Mouse (Mus musculus) embryonic facial prominence, embryonic 14.5 days (tissue): ENCODE measurements at regions not wholly inside any gene's neighbourhood (a gene's known extent, or its start where the extent isn't known, plus 50 kb on each side); places are given as distances from the start of the nearest gene placed in this dataset.
A peak's percentile ranks its signal among the peaks of the same experiment; 100 is the strongest.

ENCODE experiments used
- ATAC-seq: fragments of 200-750 bp; cut with Nextera tagmentation; 2 replicates; pipeline ENCODE4 v1.8.0; 2017; ENCODE audit warnings: low read depth, moderate number of reproducible peaks, moderate TSS enrichment
- DNase-seq: peaks from one replicate; pipeline ENCODE4 v3.0.0-alpha.2; 2015; ENCODE audit warnings: low spot score
- H3K27ac ChIP-seq: fragments of 300-500 bp; sonication (generic); replicated peaks from 2 replicates; pipeline ENCODE4 v1.5.1; 2014; ENCODE audit warnings: low read depth, mild to moderate bottlenecking, low read length, moderate library complexity
- H3K27me3 ChIP-seq: fragments of 300-500 bp; sonication (generic); replicated peaks from 2 replicates; pipeline ENCODE4 v1.6.1; 2014; ENCODE audit warnings: low read length; ENCODE audit not compliant: control insufficient read depth, insufficient read depth
- H3K36me3 ChIP-seq: fragments of 300-500 bp; sonication (generic); 2 replicates; pipeline ENCODE4 v1.6.1; 2014; ENCODE audit warnings: low read length, mixed read lengths; ENCODE audit not compliant: control insufficient read depth, insufficient read depth
- H3K4me1 ChIP-seq: fragments of 300-500 bp; sonication (generic); 2 replicates; pipeline ENCODE4 v1.6.1; 2014; ENCODE audit warnings: antibody characterized with exemption, low read length; ENCODE audit not compliant: control insufficient read depth, insufficient read depth
- H3K4me2 ChIP-seq: fragments of 300-500 bp; sonication (generic); 2 replicates; pipeline ENCODE4 v1.6.1; 2014; ENCODE audit warnings: low read depth, mild to moderate bottlenecking, low read length, moderate library complexity, mixed read lengths
- H3K4me3 ChIP-seq: fragments of 300-500 bp; sonication (generic); 2 replicates; pipeline ENCODE4 v1.5.1; 2014; ENCODE audit warnings: low read depth, mild to moderate bottlenecking, low read length
- H3K9ac ChIP-seq: fragments of 300-500 bp; sonication (generic); 2 replicates; pipeline ENCODE4 v1.6.1; 2014; ENCODE audit warnings: low read depth, mild to moderate bottlenecking, low read length, moderate library complexity, mixed read lengths
- H3K9me3 ChIP-seq: fragments of 300-500 bp; sonication (generic); 2 replicates; pipeline ENCODE4 v1.6.1; 2016; ENCODE audit warnings: low read length; ENCODE audit not compliant: control insufficient read depth
- WGBS: fragments of 180-500 bp; shearing (Covaris S2); extraction: QIAGEN DNeasy Blood & Tissue Kit; methylation state at CpG from one replicate; pipeline ENCODE4 v1.1.7; 2014; 5-methylcytosine and 5-hydroxymethylcytosine counted together

DNA sequence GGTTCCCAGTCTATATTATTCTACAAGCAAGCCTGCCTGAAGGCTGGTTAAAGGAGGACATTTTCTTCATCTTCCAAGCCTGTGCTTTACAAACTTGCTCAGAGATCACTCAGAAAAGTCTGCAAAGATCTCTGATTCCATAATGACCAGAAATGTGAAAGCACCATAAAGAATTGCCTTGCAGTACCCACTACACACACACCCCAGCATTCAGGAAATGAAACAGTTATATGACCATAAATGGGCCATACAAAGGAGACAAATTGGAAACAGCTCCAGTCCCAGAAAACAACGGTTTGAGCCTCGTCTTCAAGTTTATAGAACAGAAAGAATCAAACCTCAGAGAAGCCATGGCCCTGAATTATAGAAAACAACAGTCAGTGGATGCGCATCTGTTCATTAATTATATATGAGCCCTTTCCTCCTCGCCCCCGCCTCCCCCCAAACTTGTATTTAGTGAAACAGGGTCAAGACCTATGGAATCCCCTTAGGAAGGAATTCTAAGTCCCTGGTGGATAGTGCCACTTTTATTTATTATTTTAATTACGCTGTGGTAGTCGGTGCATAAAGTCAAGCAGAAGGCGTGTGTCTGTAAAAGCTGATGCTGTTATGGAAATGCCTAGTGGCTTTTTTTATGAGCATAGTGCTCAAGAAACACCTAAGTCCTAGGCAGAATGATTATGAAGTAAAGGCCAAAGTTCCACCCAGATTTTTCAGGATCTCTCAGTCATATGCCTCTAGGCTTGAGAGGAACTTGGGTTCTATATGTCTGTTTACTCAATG lies 266.6 kb upstream of the Ldb2 start:
- 58% methylated on average over 8 of the region's 8 CpGs for WGBS
- ATAC-seq: no peak
- no peak for DNase-seq

DNA sequence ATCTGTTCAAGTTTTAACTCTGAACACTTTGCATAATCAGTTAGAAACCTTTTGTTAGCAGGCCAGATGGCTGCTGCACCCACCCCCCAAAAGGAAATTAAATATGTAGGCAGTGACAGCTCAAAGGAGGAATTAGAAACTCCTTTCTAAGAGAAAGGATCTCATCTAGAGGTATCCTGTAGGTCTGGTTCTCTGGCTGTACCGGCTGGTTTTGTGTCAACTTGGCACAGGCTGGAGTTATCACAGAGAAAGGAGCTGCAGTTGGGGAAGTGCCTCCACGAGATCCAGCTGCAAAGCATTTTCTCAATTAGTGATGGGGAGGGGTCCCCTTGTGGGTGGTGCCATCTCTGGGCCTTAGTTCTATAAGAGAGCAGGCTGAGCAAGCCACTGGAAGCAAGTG lies 263.1 kb upstream of the Ldb2 start:
- no peak overlapping the region for H3K4me3 ChIP-seq
- H3K36me3 ChIP-seq: no peaks in the 10 kb centered on the region
- no peaks in the 10 kb centered on the region for H3K4me1 ChIP-seq
- peak; percentile 61 for DNase-seq
- WGBS: 19% methylated on average over 2 of the region's 2 CpGs
- H3K27me3 ChIP-seq: no peaks in the 10 kb centered on the region
- H3K9ac ChIP-seq: no peak overlapping the region
- peak; percentile 44; the same call in 1 of the 2 replicates for ATAC-seq
- no peak overlapping the region for H3K27ac ChIP-seq
- no peaks in the 10 kb centered on the region for H3K9me3 ChIP-seq
- no peak overlapping the region for H3K4me2 ChIP-seq

More for the DNA sequence above, 266.6 kb upstream of the Ldb2 start:
- Histone ChIP-seq H3K9me3 (no peaks in the 10 kb centered on the region), H3K27ac (no peak overlapping the region), H3K4me1 (no peaks in the 10 kb centered on the region), H3K27me3 (no peaks in the 10 kb centered on the region), H3K4me3 (no peak overlapping the region), H3K9ac (no peak overlapping the region), H3K4me2 (no peak overlapping the region), H3K36me3 (no peaks in the 10 kb centered on the region)

DNA sequence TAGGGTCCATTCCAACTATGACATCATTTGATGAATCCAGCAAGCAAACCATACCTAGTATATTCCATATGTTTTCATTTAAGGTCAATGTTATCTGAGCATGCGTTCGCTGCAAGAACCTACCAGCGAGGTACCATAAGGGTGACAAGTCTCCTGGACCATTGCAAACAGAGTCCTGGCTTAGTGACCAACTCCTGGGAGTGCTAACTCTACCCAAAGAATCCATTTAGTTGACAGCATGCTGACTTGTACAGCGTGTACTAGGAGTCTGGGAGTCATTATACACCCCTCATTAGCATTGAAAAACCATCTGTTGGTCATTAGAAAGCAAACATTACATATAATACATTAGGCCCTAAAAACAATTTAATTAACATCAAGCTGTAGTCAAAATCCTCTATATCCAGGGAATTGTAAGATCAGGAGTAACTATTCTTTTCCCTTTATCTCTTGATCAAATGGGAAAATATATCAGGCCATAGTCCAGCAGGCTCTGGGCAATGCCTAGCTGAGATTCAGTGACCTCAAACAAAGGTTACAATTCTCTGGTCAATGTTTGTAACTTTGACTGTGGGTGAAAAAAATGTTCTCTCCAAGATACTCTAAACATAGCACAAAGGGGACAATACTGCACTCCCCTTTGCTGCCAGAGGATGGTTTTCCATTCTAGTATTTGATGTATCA lies 255.9 kb upstream of the Ldb2 start:
- DNase-seq: peak; percentile 53
- no peaks in the 10 kb centered on the region for H3K27me3 ChIP-seq
- 0 out of 2 replicates have a peak, but pooled peaks have one; percentile 53 for ATAC-seq
- H3K4me2 ChIP-seq: no peak overlapping the region
- no peak overlapping the region for H3K27ac ChIP-seq
- WGBS: 42% methylated on average over 4 of the region's 4 CpGs
- H3K9me3 ChIP-seq: no peaks in the 10 kb centered on the region
- no peaks in the 10 kb centered on the region for H3K4me1 ChIP-seq
- H3K4me3 ChIP-seq: no peak overlapping the region
- H3K9ac ChIP-seq: no peak overlapping the region
- H3K36me3 ChIP-seq: no peaks in the 10 kb centered on the region

DNA sequence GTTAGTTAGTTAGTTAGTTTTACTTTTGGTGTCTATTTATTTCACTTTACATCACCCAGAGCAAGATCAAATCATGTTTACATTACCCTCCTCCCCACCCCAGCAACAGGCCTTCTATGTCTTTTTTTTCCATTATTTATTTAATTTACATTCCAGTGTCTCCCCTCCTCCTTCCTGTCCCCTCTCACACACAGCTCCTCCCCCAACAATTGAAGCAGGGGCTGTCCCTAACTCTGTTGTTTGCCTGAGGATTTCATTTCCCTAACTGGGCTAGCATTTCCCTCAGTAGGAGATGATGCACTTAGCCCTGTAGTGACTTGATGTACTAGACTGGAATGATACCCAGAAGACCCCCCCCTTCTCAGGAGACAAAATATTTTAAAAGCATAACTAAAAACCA lies 249.9 kb upstream of the Ldb2 start:
- Histone ChIP-seq H3K27ac (no peak overlapping the region), H3K36me3 (no peaks in the 10 kb centered on the region), H3K9me3 (no peaks in the 10 kb centered on the region), H3K27me3 (no peaks in the 10 kb centered on the region), H3K9ac (no peak overlapping the region), H3K4me1 (no peaks in the 10 kb centered on the region), H3K4me3 (no peak overlapping the region), H3K4me2 (no peak overlapping the region)
- DNase-seq: no peak
- no peak for ATAC-seq

DNA sequence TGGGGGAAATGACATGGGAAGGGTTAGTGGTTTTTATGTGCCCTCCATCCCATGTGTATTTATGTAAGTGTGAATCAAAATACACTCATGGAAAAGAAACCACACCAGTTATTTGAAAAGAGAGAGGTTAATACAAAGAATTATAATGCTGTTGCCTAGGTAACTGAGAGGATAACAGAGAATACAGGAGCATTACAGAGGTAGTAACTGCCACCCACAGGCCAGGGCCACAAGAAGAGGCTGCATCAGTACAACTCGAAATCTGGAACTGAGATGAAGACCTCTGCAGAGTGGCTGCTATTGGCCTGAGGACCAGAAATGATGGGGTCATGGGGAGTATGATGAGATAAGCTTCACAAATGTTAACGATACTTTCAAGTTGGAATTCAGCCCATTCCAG lies 243.4 kb upstream of the Ldb2 start:
- H3K4me2 ChIP-seq: no peak overlapping the region
- 77% methylated on average over 2 of the region's 2 CpGs for whole genome bisulfite sequencing
- no peaks in the 10 kb centered on the region for H3K36me3 ChIP-seq
- H3K4me1 ChIP-seq: no peaks in the 10 kb centered on the region
- no peak for ATAC-seq
- DNase-seq: no peak
- H3K9ac ChIP-seq: no peak overlapping the region
- H3K4me3 ChIP-seq: no peak overlapping the region
- H3K9me3 ChIP-seq: no peaks in the 10 kb centered on the region
- H3K27ac ChIP-seq: no peak overlapping the region
- H3K27me3 ChIP-seq: no peaks in the 10 kb centered on the region

DNA sequence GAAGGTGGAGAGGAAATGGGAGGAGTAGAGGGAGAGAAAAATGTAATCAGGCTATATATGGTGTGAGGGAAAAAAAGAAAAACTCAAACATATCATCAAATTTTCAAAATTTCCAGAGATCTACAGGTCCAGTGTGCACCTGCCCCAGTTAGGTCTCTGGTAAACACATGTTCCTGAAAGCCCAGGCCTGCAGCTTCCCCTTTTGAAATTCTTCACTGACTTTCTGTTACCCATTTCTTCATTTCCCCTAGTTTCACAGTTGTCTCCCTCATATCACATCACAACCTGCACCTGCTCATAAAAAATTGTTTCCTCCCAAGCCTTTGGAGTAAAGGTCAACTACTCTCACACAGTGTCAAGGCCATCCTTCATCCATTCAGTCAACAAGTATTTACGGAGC lies 236.9 kb upstream of the Ldb2 start:
- no peaks in the 10 kb centered on the region for H3K9me3 ChIP-seq
- WGBS: 70% methylated on average over 1 of the region's 1 CpGs
- H3K4me1 ChIP-seq: no peaks in the 10 kb centered on the region
- H3K9ac ChIP-seq: no peak overlapping the region
- H3K4me2 ChIP-seq: no peak overlapping the region
- no peaks in the 10 kb centered on the region for H3K36me3 ChIP-seq
- H3K4me3 ChIP-seq: no peak overlapping the region
- DNase-seq (no peak), ATAC-seq (no peak)
- no peak overlapping the region for H3K27ac ChIP-seq
- no peaks in the 10 kb centered on the region for H3K27me3 ChIP-seq

DNA sequence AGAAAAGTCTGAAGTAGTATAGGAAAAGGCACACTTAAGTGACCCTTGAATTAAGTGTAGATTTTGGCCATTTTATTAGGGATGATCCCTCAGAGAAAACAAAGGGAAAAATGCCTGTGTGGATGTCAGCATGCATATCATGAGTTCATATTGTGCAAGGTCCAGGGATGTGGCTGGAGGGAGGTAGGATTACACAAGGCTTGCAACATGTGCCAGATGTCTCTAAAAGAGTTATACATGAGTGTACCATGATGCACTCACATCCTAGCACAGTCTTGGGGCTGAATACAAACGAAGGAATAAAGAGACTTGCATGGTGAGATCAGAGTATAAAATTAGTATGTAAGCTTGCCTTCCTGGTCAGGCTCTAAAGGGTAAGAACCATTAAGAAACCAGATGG lies 233.7 kb upstream of the Ldb2 start:
- Histone ChIP-seq H3K4me1 (no peaks in the 10 kb centered on the region), H3K36me3 (no peaks in the 10 kb centered on the region), H3K4me3 (no peak overlapping the region), H3K27ac (no peak overlapping the region), H3K9ac (no peak overlapping the region), H3K9me3 (no peaks in the 10 kb centered on the region), H3K4me2 (no peak overlapping the region), H3K27me3 (no peaks in the 10 kb centered on the region)
- no peak for DNase-seq
- WGBS: 75% methylated on average over 1 of the region's 1 CpGs
- ATAC-seq: no peak

DNA sequence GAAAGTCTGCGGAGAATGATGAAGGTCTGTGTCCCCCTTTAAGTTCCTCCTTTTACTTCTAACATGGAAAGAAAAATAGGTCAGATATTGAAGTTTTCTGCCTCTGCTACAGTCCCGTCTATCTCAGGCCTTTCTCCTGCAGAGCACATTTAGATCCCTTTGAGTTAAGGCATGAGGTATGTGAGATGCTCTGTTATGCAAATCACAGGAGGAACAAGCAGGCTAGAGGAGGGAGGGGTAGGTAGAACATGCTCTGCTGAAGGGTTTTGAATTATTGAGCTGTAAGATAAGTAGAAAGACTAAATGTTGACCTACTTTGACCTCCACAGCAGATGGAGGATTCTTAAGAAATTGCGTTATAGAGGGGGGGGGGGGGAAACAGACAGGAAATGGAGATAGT lies 228.4 kb upstream of the Ldb2 start:
- ATAC-seq: no peak
- H3K9me3 ChIP-seq: no peaks in the 10 kb centered on the region
- no peak for DNase-seq
- no peaks in the 10 kb centered on the region for H3K36me3 ChIP-seq
- 38% methylated on average over 3 of the region's 3 CpGs for WGBS
- H3K27ac ChIP-seq: no peak overlapping the region
- no peaks in the 10 kb centered on the region for H3K4me1 ChIP-seq
- H3K9ac ChIP-seq: no peak overlapping the region
- no peaks in the 10 kb centered on the region for H3K27me3 ChIP-seq
- no peak overlapping the region for H3K4me3 ChIP-seq
- H3K4me2 ChIP-seq: no peak overlapping the region

DNA sequence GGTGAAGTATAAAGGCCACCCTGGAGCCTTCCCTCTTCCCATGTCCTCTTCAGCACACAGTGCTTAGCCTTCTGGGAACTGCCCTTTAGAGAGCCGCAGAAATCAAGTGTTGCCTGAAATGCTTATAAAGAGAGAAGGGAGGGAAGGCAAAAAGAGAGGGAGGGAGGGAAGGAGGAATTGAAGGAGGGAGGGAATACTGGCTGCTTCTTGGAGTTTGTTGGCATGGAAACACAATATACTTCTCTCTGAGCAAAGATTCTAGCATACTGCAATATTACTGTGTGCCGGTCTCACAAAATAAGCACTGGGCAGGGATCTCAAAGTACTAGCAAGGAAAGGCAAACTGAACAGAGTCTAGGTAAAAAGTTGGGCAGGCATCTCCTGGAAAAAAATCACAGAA lies 225.9 kb upstream of the Ldb2 start:
- no peak for DNase-seq
- Histone ChIP-seq H3K36me3 (no peaks in the 10 kb centered on the region), H3K4me1 (no peaks in the 10 kb centered on the region), H3K4me3 (no peak overlapping the region), H3K9ac (no peak overlapping the region), H3K27ac (no peak overlapping the region), H3K9me3 (no peaks in the 10 kb centered on the region), H3K4me2 (no peak overlapping the region), H3K27me3 (no peaks in the 10 kb centered on the region)
- no peak for ATAC-seq
- WGBS: 79% methylated on average over 2 of the region's 2 CpGs
